Mouse (Mus musculus) forebrain, embryonic 10.5 days (tissue): ENCODE measurements around the gene Cct8. TPM values are rescaled to one million over a fixed set of nuclear protein-coding genes. Genes with fewer than 3 reads are reported as not detected.

Source experiments
- DNase-seq: peaks from one replicate; pipeline ENCODE4 v3.0.0-alpha.2; 2017; ENCODE audit warnings: low spot score; ENCODE audit errors: extremely low spot score
- H3K27ac ChIP-seq: fragments of 300-500 bp; sonication (generic); 2 replicates; pipeline ENCODE4 v1.5.1; 2016; ENCODE audit warnings: mild to moderate bottlenecking
- H3K27me3 ChIP-seq: fragments of 300-500 bp; sonication (generic); 2 replicates; pipeline ENCODE4 v1.6.1; 2016; ENCODE audit warnings: mild to moderate bottlenecking; ENCODE audit not compliant: poor library complexity, severe bottlenecking
- H3K36me3 ChIP-seq: fragments of 300-500 bp; sonication (generic); replicated peaks from 2 replicates; pipeline ENCODE4 v1.6.1; 2016; ENCODE audit warnings: mild to moderate bottlenecking, moderate library complexity
- H3K4me1 ChIP-seq: fragments of 300-500 bp; sonication (generic); 2 replicates; pipeline ENCODE4 v1.6.1; 2016
- H3K4me3 ChIP-seq: fragments of 300-500 bp; sonication (generic); 2 replicates; pipeline ENCODE4 v1.5.1; 2016; ENCODE audit warnings: mild to moderate bottlenecking, moderate library complexity
- H3K9me3 ChIP-seq: fragments of 300-500 bp; sonication (generic); 2 replicates; pipeline ENCODE4 v1.6.1; 2016; ENCODE audit warnings: mild to moderate bottlenecking, moderate library complexity
- WGBS: fragments of 180-500 bp; shearing (Covaris S2); methylation state at CpG from one replicate; pipeline ENCODE4 v1.1.7; 2016; 5-methylcytosine and 5-hydroxymethylcytosine counted together
- polyA plus RNA-seq: library from polyadenylated mRNA; unstranded; fragments of >200 nt; fragmentation: Nextera tagmentation; extraction: Ambion mirVana; gene quantifications from 2 replicates; pipeline ENCODE4 v1.2.1, GENCODE M21; 2016

Gene Cct8
- polyA plus RNA-seq, 1 experiment from 2014 or later, result 692 TPM

GRCm38 (mm10) chr16:87441089-87441488 is 54.6 kb downstream of the Cct8 start:
- no peak for DNase-seq
- no peaks in the 10 kb centered on the region for H3K36me3 ChIP-seq
- no peaks in the 10 kb centered on the region for H3K27me3 ChIP-seq
- peaks cover 14% of the 10 kb centered on the region for H3K4me1 ChIP-seq
- peak overlapping the region; percentile 96; the same call in 1 of the 2 replicates for H3K27ac ChIP-seq
- peak overlapping the region; percentile 83 for H3K4me3 ChIP-seq
- no peaks in the 10 kb centered on the region for H3K9me3 ChIP-seq
- WGBS, result 27% methylated on average over 9 of the region's 9 CpGs

GRCm38 (mm10) chr16:87440184-87440686 is 55.4 kb downstream of the Cct8 start, which contains the start of gene Rwdd2b:
Rwdd2b (minus strand) TSS chr16:87440573.
- H3K36me3 ChIP-seq, result no peaks in the 10 kb centered on the region
- H3K4me1 ChIP-seq, result peaks cover 14% of the 10 kb centered on the region

GRCm38 (mm10) chr16:87438697-87439096 is 57.0 kb downstream of the Cct8 start:
- H3K9me3 ChIP-seq, result no peaks in the 10 kb centered on the region
- no peak overlapping the region for H3K27ac ChIP-seq
- 93% methylated on average over 8 of the region's 8 CpGs for WGBS
- no peak for DNase-seq
- no peaks in the 10 kb centered on the region for H3K36me3 ChIP-seq
- H3K27me3 ChIP-seq, result no peaks in the 10 kb centered on the region
- no peak overlapping the region for H3K4me3 ChIP-seq
- peaks cover 14% of the 10 kb centered on the region for H3K4me1 ChIP-seq

More at GRCm38 (mm10) chr16:87440184-87440686, 55.4 kb downstream of the Cct8 start, which contains the start of gene Rwdd2b:
- H3K27ac ChIP-seq, result peak within 1 kb of the TSS; percentile 96
- peak; percentile 90 for DNase-seq
- WGBS, result under 1% methylated on average over 38 of the region's 38 CpGs
- H3K4me3 ChIP-seq, result peak within 1 kb of the TSS; percentile 83
- no peaks in the 10 kb centered on the region for H3K27me3 ChIP-seq
- no peaks in the 10 kb centered on the region for H3K9me3 ChIP-seq

- Histone ChIP-seq H3K27me3 (no peaks in the 10 kb centered on the region), H3K36me3 (no peaks in the 10 kb centered on the region), H3K9me3 (no peaks in the 10 kb centered on the region), H3K4me3 (no peak overlapping the region), H3K27ac (no peak overlapping the region), H3K4me1 (peaks cover 14% of the 10 kb centered on the region)
- WGBS, result 96% methylated on average over 21 of the region's 21 CpGs
- DNase-seq, result no peak
Measured at GRCm38 (mm10) chr16:87437096-87437495, 58.6 kb downstream of the Cct8 start.

GRCm38 (mm10) chr16:87435411-87436205 is 60.1 kb downstream of the Cct8 start:
- Histone ChIP-seq H3K4me3 (no peak overlapping the region), H3K27ac (no peak overlapping the region), H3K4me1 (peaks cover 15% of the 10 kb centered on the region), H3K9me3 (no peaks in the 10 kb centered on the region), H3K36me3 (no peaks in the 10 kb centered on the region), H3K27me3 (no peaks in the 10 kb centered on the region)
- DNase-seq, result no peak
- 85% methylated on average over 13 of the region's 13 CpGs for WGBS

GRCm38 (mm10) chr16:87434946-87435345 is 60.7 kb downstream of the Cct8 start:
- H3K9me3 ChIP-seq, result no peaks in the 10 kb centered on the region
- peaks cover 15% of the 10 kb centered on the region for H3K4me1 ChIP-seq
- no peak overlapping the region for H3K27ac ChIP-seq
- DNase-seq, result no peak
- H3K27me3 ChIP-seq, result no peaks in the 10 kb centered on the region
- H3K36me3 ChIP-seq, result no peaks in the 10 kb centered on the region
- H3K4me3 ChIP-seq, result no peak overlapping the region
- WGBS, result 87% methylated on average over 6 of the region's 6 CpGs

GRCm38 (mm10) chr16:87434266-87434665 is 61.4 kb downstream of the Cct8 start:
- Histone ChIP-seq H3K36me3 (no peaks in the 10 kb centered on the region), H3K27ac (no peak overlapping the region), H3K4me3 (no peak overlapping the region), H3K27me3 (no peaks in the 10 kb centered on the region), H3K4me1 (peaks cover 10% of the 10 kb centered on the region), H3K9me3 (no peaks in the 10 kb centered on the region)
- 96% methylated on average over 7 of the region's 7 CpGs for WGBS
- no peak for DNase-seq

Other genes starting within 250 kb of the Cct8 start
- gene N6amt1, start 141.7 kb downstream of the Cct8 start, polyA plus RNA-seq, result 19.0 and 21.7 TPM in 2 replicates
- 30.3 and 31.5 TPM in 2 replicates for gene Ltn1, start 63.3 kb downstream of the Cct8 start, polyA plus RNA-seq
- 10.5 and 11.2 TPM in 2 replicates for gene Rwdd2b, start 55.3 kb downstream of the Cct8 start, polyA plus RNA-seq
- gene Usp16, start 41.2 kb downstream of the Cct8 start, polyA plus RNA-seq, result 36.1 and 45.2 TPM in 2 replicates
- gene Map3k7cl, start 57.5 kb upstream of the Cct8 start, polyA plus RNA-seq, result not detected in 2 replicates
- 10.8 and 12.0 TPM in 2 replicates for gene Bach1, start 203.1 kb upstream of the Cct8 start, polyA plus RNA-seq